Mouse (Mus musculus): Measurements from ENCODE around the gene Glyctk. TPM values are rescaled to one million over a fixed set of nuclear protein-coding genes. Genes with fewer than 3 reads are reported as not detected.

Gene Glyctk
- polyA plus RNA-seq (2012; ENCODE audit: insufficient read depth, low replicate concordance): 1.1 and 4.1 TPM in 2 replicates

DNA sequence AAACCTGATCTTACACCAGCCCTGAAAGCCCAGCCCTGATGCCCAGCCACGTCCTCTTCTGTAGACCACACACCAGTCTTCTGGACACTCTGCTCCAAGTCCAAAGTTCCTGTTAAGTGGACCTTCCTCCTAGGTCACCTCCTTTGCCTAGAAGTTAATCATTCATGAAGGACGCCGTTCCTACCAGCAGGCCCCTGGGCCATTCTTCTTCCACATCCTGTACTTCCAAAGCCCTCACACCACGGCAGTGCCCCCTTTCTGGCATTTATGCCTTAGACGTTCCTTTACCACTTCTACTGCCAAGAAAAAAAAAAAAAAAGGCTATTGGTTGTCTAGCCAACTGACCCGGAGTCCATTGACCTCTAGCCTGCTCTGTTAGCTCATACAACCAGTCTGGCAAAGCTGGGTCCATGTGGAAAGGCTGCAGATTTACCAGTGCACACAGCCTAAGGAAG lies at the start of gene Glyctk:
TSS of gene Glyctk (minus strand) at position 102 of the 455 bp plus-strand sequence.
- peaks cover 14% of the 10 kb centered on the region for H3K4me1 ChIP-seq
- H3K9me3 ChIP-seq: no peaks in the 10 kb centered on the region
- no peaks in the 10 kb centered on the region for H3K36me3 ChIP-seq (replicated peaks; ENCODE audit: low read length)
- no peak within 1 kb of the TSS for H3K4me3 ChIP-seq (replicated peaks)
- H3K27me3 ChIP-seq (replicated peaks): peaks cover 13% of the 10 kb centered on the region
- no peak for TF ChIP-seq FLI1 (IDR thresholded peaks at IDR 0.05; ENCODE audit: low read length)
- no peak for TF ChIP-seq GATA1 (IDR thresholded peaks at IDR 0.05; ENCODE audit: borderline replicate concordance, low read length)

DNA sequence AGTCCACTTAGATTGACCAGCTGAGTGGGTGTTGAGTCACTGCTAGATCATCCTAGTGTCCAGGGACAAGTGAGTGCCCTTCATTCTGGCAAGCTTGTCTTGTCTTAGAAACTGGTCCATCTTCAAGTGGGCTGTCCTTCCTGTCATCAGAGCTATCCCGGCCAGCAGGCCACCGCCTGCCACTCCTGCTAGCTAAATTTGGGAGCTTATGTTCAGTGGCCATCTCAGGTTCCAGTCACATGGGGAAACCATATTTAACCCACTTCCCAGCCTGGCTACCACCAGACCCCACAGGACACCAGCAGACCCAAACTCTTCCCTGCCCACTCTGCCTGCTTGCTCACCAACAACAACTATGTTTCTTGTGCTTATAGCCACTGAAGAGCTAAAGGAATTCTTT lies 48.6 kb upstream of the Glyctk start:
- TF ChIP-seq GATA1 (IDR thresholded peaks at IDR 0.05; ENCODE audit: borderline replicate concordance, low read length) (no peak), FLI1 (IDR thresholded peaks at IDR 0.05; ENCODE audit: low read length) (no peak)
- H3K36me3 ChIP-seq (replicated peaks; ENCODE audit: low read length): peaks cover 66% of the 10 kb centered on the region
- peak overlapping the region; percentile 89 for H3K4me3 ChIP-seq (replicated peaks)
- no peaks in the 10 kb centered on the region for H3K9me3 ChIP-seq
- H3K27me3 ChIP-seq (replicated peaks): no peaks in the 10 kb centered on the region
- peaks cover 90% of the 10 kb centered on the region for H3K4me1 ChIP-seq

DNA sequence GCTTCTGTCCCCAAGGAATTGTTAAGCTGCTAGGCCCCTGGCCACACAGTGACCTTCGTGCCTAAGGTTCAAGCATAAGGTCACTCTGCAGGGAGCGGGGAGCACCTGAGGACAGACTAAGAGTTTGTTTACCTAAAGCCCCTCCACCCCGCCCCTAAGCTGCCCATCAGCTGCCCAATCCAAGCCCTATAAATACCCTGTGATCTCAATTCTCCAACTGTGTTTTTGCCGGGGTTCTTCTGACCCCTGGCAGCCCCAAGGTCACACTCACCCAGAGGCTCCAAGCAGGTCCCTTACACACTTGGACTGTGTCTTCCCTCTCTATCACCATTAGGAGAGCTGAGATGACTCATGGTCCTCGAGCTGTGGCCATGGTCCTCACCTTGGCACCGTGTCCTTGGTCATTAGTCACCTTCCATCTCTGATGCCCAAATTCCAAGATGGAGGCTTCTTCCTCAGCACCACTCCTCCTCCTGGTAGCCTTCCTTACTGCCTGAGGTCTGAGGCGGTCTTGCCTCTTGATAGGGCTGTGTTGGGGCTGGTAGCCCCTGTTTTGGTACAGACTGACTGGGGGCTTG lies 47.9 kb upstream of the Glyctk start:
- Histone ChIP-seq H3K36me3 (replicated peaks; ENCODE audit: low read length) (peaks cover 59% of the 10 kb centered on the region), H3K27me3 (replicated peaks) (no peaks in the 10 kb centered on the region), H3K9me3 (no peaks in the 10 kb centered on the region), H3K4me3 (replicated peaks) (peak overlapping the region; percentile 89), H3K4me1 (peaks cover 83% of the 10 kb centered on the region)
- TF ChIP-seq GATA1 (IDR thresholded peaks at IDR 0.05; ENCODE audit: borderline replicate concordance, low read length): no peak
- no peak for TF ChIP-seq FLI1 (IDR thresholded peaks at IDR 0.05; ENCODE audit: low read length)

DNA sequence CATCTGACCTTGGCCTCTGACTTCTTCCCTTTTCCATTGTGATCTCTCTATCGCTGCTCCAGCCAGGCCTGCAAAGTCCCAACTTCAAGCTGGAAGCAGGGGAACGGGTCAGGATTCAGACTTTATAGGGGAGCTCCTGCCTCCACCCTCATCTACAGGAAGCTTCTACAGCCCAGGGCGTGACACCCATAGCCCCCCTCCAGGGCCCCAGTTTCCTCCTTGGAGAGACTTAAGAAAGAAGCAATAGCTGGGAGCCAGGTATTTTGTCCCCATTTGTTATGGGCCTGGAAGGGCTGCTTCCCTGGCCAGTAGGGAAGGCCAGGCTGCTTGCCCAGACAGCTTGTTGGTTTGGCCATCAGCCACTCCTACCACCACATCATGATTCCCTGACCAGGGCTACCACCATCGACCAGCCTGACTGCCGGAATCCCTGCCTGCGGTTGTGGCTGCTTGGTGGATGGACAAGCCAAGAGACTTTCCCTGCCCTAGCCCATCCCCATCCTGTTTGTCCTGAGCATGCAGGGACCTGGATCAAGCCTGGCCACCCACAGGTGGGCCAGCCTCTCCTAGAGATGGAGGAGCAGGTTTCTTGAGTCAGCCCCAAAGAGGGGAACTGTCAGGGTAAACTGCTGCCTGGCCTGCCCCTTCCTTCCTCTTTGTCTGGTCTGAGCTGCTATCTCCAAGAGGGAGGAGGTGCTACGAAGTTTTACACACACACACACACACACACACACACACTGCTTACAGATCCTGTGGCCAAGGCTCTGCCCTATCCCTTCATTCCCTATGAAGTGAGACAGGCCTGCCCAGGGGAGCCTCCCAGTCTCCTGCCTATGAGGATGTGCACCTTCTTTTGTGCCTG lies 46.3 kb upstream of the Glyctk start:
- H3K4me1 ChIP-seq: peaks cover 86% of the 10 kb centered on the region
- H3K27me3 ChIP-seq (replicated peaks): no peaks in the 10 kb centered on the region
- TF ChIP-seq GATA1 (IDR thresholded peaks at IDR 0.05; ENCODE audit: borderline replicate concordance, low read length): no peak
- TF ChIP-seq FLI1 (IDR thresholded peaks at IDR 0.05; ENCODE audit: low read length): no peak

DNA sequence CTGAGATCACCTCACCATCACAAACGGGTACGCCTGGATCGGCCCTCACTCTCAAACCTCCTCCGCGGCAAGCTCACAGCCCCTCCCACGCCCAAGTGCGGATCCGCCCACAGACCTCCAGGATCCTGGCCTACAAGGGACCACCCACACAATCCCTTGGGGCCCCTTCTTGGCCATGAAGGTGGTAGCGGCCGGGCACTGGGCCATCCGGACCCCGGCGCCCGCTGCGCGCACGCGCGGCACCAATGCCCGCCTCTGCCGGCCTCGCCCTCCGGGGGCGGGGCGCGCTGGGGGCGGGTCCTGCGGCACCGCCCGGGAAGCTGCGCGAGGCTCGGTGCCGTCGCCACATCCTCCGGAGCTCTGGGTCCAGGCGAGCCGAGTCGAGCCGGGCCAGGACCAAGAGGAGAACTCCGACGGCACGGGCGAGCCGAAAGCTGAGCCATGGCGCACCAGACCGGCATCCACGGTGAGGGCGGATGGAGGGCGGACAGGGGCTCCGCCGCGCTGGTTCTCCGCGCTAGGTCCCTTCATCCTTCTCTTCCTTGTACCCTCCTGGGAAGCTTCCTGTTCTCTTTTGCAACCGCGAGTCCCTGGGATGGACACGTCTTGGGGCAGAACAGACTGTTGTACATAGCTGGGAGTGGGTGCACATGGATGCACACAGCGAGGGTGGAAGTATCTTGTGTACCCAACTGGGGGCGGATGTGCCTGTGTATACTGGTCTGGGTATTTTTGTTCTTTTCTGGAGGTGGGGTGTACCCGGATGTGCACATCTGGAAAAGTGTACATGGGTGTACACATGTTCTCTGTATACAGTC lies 45.1 kb upstream of the Glyctk start, which contains the start of gene Twf2:
TSS of gene Twf2 (plus strand) at position 290 of the 818 bp plus-strand sequence.
- Histone ChIP-seq H3K4me3 (replicated peaks) (peak within 1 kb of the TSS; percentile 100), H3K9me3 (no peaks in the 10 kb centered on the region), H3K4me1 (peaks cover 84% of the 10 kb centered on the region), H3K27me3 (replicated peaks) (no peaks in the 10 kb centered on the region), H3K36me3 (replicated peaks; ENCODE audit: low read length) (peaks cover 31% of the 10 kb centered on the region)
- no peak for TF ChIP-seq GATA1 (IDR thresholded peaks at IDR 0.05; ENCODE audit: borderline replicate concordance, low read length)

More for the DNA sequence above, 46.3 kb upstream of the Glyctk start:
- Histone ChIP-seq H3K4me3 (replicated peaks) (peak overlapping the region; percentile 100), H3K9me3 (no peaks in the 10 kb centered on the region), H3K36me3 (replicated peaks; ENCODE audit: low read length) (peaks cover 43% of the 10 kb centered on the region)

DNA sequence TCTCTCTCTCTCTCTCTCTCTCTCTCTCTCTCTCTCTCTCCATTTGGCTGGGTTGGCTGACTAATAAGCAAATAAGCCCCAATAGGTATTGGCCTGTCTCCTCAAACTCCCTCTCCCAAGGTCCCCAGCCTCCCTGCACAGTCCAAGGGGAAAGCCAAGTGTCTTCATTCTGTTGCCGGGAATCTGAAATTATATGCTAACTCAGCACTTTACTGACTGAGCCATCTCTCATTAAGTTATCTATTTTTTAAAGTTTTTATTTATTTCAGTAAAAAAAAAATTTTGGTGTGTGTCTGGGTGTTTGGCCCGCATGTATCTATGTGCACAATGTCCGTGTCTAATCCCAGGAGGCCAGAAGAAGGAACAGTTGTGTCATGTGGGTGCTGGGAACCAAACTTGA lies 44.0 kb upstream of the Glyctk start:
- Histone ChIP-seq H3K27me3 (replicated peaks) (no peaks in the 10 kb centered on the region), H3K4me1 (peaks cover 77% of the 10 kb centered on the region), H3K36me3 (replicated peaks; ENCODE audit: low read length) (peaks cover 29% of the 10 kb centered on the region), H3K9me3 (no peaks in the 10 kb centered on the region), H3K4me3 (replicated peaks) (peak overlapping the region; percentile 100)
- TF ChIP-seq GATA1 (IDR thresholded peaks at IDR 0.05; ENCODE audit: borderline replicate concordance, low read length) (no peak), FLI1 (IDR thresholded peaks at IDR 0.05; ENCODE audit: low read length) (no peak)

DNA sequence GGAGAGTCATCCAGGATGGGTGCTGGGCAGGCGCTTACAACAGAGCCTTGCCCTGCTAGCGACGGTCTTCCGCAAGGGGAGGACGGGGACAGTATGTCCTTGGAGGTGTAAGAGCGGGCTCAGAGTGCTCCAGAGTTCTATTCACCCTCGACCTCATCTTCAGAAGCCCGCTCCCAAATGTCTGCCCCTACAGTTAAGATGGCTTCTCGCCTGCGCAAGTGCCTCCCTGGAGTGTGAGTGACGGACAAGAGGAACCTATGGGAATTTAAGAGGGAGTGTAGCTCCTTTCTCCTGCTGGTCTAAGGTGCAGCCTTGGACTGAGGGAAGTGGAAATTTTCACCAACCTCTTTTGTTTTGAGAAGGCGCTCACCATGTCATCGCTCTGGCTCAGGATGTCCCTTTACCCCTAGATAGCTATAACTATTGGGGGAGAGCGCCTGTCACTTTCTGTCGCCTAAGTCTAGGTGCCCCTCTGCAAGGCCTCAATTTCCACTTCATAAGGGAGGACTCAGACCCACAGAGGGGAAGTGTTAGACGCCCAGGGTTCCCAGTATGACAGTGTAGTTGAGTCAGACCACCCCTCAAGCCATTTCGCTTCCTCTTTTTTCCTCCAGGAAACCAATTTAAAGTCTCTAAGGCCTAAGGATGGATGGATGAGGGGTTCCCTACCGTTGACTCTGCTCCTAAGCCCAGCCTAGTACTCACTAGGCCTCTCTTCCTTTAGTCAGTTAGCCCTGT lies 41.8 kb upstream of the Glyctk start, which contains the start of gene Ppm1m:
TSS of gene Ppm1m (minus strand) at position 212 of the 738 bp plus-strand sequence.
- H3K4me3 ChIP-seq (replicated peaks): peak within 1 kb of the TSS; percentile 92
- peaks cover 34% of the 10 kb centered on the region for H3K36me3 ChIP-seq (replicated peaks; ENCODE audit: low read length)
- peaks cover 55% of the 10 kb centered on the region for H3K4me1 ChIP-seq
- TF ChIP-seq FLI1 (IDR thresholded peaks at IDR 0.05; ENCODE audit: low read length) (no peak), GATA1 (IDR thresholded peaks at IDR 0.05; ENCODE audit: borderline replicate concordance, low read length) (no peak)
- no peaks in the 10 kb centered on the region for H3K27me3 ChIP-seq (replicated peaks)
- H3K9me3 ChIP-seq: no peaks in the 10 kb centered on the region

DNA sequence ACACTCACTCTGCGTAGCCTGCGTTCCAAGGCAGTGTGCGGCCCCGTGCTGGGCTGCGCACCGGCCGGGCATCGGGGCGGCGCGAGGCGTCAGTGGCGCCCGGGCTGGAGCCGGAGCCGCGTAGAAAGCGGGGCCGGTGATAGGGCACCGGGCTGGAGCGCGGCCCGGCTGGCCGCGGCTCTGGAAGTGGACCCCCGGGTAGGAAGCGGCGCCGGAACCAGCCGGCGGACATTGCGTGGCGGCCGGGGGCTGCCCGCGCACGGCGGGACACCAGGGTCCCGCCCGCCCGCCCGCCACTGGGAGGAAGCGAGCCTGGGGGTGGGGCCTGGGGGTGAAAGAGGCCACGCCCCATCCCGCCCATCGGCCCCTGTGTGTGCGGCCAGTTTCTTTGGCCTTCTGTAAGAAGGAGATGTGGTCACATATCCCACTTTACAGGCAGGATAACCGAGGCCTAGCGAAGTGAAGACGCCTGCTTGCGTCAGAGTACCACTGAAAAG lies 41.1 kb upstream of the Glyctk start:
- TF ChIP-seq FLI1 (IDR thresholded peaks at IDR 0.05; ENCODE audit: low read length) (no peak), GATA1 (IDR thresholded peaks at IDR 0.05; ENCODE audit: borderline replicate concordance, low read length) (no peak)
- H3K4me1 ChIP-seq: peaks cover 48% of the 10 kb centered on the region

DNA sequence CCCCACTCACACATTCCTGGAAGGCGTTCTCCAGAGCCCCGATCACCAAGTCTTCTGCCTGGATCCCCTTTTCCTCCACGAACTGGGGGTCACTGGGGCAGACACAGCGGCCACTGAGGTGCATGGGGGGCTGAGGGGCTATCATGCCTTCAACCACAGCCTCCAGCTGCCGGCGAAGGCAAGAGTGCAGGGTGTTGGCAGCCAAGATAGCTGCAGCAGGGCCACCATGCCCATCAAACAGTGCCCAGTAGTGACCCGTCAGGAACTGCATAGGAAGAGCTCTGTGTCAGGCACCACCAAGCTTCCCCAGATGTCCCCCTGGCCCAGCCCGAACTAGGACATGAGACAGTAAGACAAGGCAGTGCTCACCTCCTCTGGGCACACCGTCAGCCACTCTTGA lies 39.8 kb upstream of the Glyctk start:
- Histone ChIP-seq H3K36me3 (replicated peaks; ENCODE audit: low read length) (peaks cover 41% of the 10 kb centered on the region), H3K4me3 (replicated peaks) (no peak overlapping the region), H3K9me3 (no peaks in the 10 kb centered on the region), H3K4me1 (peaks cover 46% of the 10 kb centered on the region), H3K27me3 (replicated peaks) (no peaks in the 10 kb centered on the region)
- no peak for TF ChIP-seq FLI1 (IDR thresholded peaks at IDR 0.05; ENCODE audit: low read length)

More for the DNA sequence above, 41.1 kb upstream of the Glyctk start:
- peaks cover 35% of the 10 kb centered on the region for H3K36me3 ChIP-seq (replicated peaks; ENCODE audit: low read length)
- H3K27me3 ChIP-seq (replicated peaks): no peaks in the 10 kb centered on the region
- H3K9me3 ChIP-seq: no peaks in the 10 kb centered on the region
- peak overlapping the region; percentile 92 for H3K4me3 ChIP-seq (replicated peaks)
